Mouse (Mus musculus) cortical plate, adult 2 months (tissue): ENCODE measurements around the gene Dync1li2.

ENCODE experiments used
- CTCF ChIP-seq: fragments of 200-500 bp; IDR thresholded peaks from 2 replicates; pipeline ENCODE4 v1.5.1; 2011; ENCODE audit warnings: mild to moderate bottlenecking, control low read depth, low read length; ENCODE audit not compliant: insufficient read depth; ENCODE audit errors: extremely low read depth
- POLR2A ChIP-seq: fragments of 200-500 bp; IDR thresholded peaks from 2 replicates; pipeline ENCODE4 v1.6.1; 2011; ENCODE audit warnings: mild to moderate bottlenecking, low read length, control low read depth; ENCODE audit not compliant: insufficient read depth; ENCODE audit errors: extremely low read depth

DNA sequence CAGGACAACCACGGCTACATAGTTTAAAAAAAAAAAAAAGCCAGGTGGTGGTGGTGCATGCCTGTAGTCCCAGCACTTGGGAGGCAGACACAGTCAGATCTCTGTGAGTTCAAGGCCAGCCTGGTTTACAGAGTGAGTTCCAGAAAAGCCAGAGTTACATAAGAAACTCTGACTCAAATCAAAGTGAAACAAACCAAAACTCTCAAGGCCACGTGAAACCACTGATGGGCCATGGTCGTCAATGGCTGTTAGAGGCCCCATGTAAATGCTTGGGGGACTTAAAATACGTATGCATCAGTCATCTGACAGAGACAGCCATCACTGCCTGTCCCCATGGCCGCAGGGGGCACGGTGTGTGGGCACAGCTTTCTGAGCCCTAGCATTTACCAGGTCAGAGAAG, 71.7 kb downstream of the Dync1li2 start:
- TF ChIP-seq CTCF (no peak), POLR2A (no peak)
